Mouse (Mus musculus) hindbrain, postnatal 0 days (tissue): ENCODE measurements at regions not wholly inside any gene's neighbourhood (a gene's known extent, or its start where the extent isn't known, plus 50 kb on each side); places are given as distances from the start of the nearest gene placed in this dataset.

ENCODE experiments used
- ATAC-seq: fragments of 200-750 bp; cut with Nextera tagmentation; 2 replicates; pipeline ENCODE4 v1.8.0; 2017; ENCODE audit warnings: mild to moderate bottlenecking, moderate TSS enrichment, moderate library complexity
- DNase-seq: peaks from one replicate; pipeline ENCODE4 v3.0.0-alpha.2; 2015; ENCODE audit warnings: low spot score
- H3K27ac ChIP-seq: fragments of 300-500 bp; sonication (generic); 2 replicates; pipeline ENCODE4 v1.5.1; 2014; ENCODE audit warnings: mild to moderate bottlenecking
- H3K27me3 ChIP-seq: fragments of 300-500 bp; sonication (generic); 2 replicates; pipeline ENCODE4 v1.6.1; 2014; ENCODE audit warnings: low read length, mixed read lengths; ENCODE audit not compliant: insufficient read depth
- H3K36me3 ChIP-seq: fragments of 300-500 bp; sonication (generic); 2 replicates; pipeline ENCODE4 v1.6.1; 2014; ENCODE audit warnings: low read length, mixed read lengths; ENCODE audit not compliant: insufficient read depth
- H3K4me1 ChIP-seq: fragments of 300-500 bp; sonication (generic); 2 replicates; pipeline ENCODE4 v1.6.1; 2014; ENCODE audit warnings: antibody characterized with exemption, low read length, mixed read lengths; ENCODE audit not compliant: insufficient read depth
- H3K4me2 ChIP-seq: fragments of 300-500 bp; sonication (generic); 2 replicates; pipeline ENCODE4 v1.6.1; 2014; ENCODE audit warnings: low read depth, mild to moderate bottlenecking, low read length, moderate library complexity, mixed read lengths
- H3K4me3 ChIP-seq: fragments of 300-500 bp; sonication (generic); 2 replicates; pipeline ENCODE4 v1.5.1; 2014; ENCODE audit warnings: low read length
- H3K9ac ChIP-seq: fragments of 300-500 bp; sonication (generic); replicated peaks from 2 replicates; pipeline ENCODE4 v1.6.1; 2014; ENCODE audit warnings: mild to moderate bottlenecking, low read length, moderate library complexity, mixed read lengths
- H3K9me3 ChIP-seq: fragments of 300-500 bp; sonication (generic); 2 replicates; pipeline ENCODE4 v1.6.1; 2016; ENCODE audit warnings: low read length, mixed read lengths
- CTCF ChIP-seq: IDR thresholded peaks from 2 replicates; pipeline ENCODE4 v1.5.1; 2016; ENCODE audit warnings: antibody characterized with exemption, control low read depth, low read depth
- WGBS: fragments of 180-500 bp; shearing (Covaris S2); extraction: QIAGEN DNeasy Blood & Tissue Kit; methylation state at CpG from one replicate; pipeline ENCODE4 v1.1.7; 2014; 5-methylcytosine and 5-hydroxymethylcytosine counted together

DNA sequence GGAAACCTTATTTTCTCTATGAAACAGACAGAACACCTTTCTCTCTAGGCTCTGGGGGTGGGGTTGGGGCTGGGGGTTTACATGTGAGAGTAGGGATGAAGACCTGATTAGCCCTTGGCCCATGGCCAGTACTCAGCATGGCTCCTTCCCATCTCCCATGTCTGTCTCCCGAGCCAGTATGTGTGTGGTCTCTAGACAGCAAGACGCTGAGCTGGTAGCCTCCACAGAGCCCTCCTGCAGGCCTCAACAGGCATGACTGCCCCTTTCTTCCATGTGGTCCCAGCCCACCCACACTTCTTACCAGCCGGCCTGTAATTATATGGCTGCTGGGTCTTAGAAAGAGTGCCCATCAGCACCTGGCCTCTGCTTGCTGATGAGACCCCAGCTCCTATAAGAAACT is 84.2 kb upstream of the Bod1 start:
- ATAC-seq (peak; percentile 69), DNase-seq (peak; percentile 52)
- WGBS, result 38% methylated on average over 3 of the region's 3 CpGs
- Histone ChIP-seq H3K36me3 (no peaks in the 10 kb centered on the region), H3K4me1 (peaks cover 32% of the 10 kb centered on the region), H3K9ac (no peak overlapping the region), H3K27me3 (no peaks in the 10 kb centered on the region), H3K4me3 (no peak overlapping the region), H3K27ac (no peak overlapping the region), H3K4me2 (no peak overlapping the region), H3K9me3 (no peaks in the 10 kb centered on the region)
- TF ChIP-seq CTCF, result no peak

DNA sequence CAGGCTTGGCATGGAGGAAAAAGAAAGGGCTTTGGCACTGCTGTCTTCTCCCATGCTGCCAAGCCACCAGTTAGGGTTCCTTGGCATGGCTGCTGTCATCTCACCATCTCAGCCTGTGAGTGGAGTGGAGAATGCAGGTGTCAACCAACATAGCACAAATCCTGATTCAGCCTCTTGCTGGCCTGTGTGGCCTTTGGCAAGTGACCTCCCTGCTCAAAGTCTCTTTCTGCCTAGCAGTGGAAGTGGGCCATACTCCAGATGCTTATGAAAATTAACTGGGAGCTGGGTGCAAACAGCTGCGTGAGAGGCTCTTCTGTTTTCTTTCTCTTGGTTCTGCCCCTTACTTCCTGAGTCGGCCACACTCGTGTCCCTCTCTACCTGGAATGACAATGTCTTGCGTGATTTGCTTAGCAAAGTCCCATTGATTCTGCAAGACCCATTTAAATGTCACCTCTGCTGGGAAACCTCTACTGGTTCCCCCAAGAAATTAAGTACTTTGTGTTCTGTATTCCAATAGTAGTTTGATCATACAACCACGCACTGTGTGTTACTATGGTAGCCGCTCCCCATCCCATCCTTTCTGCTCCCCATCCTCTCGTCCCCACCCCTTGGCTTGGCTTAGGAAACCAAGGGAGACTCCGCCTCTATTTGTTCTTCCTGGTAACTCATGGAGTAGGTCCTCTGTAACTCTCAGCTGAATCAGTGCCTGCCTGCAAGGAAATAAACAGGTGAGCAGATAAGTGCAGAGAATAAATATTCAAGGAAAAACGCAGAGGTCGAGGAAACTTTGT is 84.9 kb upstream of the Bod1 start:
- Histone ChIP-seq H3K9ac (no peak overlapping the region), H3K9me3 (no peaks in the 10 kb centered on the region), H3K27ac (no peak overlapping the region; the same call in 1 of the 2 replicates), H3K4me2 (no peak overlapping the region), H3K4me3 (no peak overlapping the region), H3K4me1 (peaks cover 32% of the 10 kb centered on the region), H3K27me3 (no peaks in the 10 kb centered on the region), H3K36me3 (no peaks in the 10 kb centered on the region)
- ATAC-seq (no peak), DNase-seq (no peak)
- WGBS, result 85% methylated on average over 10 of the region's 10 CpGs
- TF ChIP-seq CTCF, result no peak

DNA sequence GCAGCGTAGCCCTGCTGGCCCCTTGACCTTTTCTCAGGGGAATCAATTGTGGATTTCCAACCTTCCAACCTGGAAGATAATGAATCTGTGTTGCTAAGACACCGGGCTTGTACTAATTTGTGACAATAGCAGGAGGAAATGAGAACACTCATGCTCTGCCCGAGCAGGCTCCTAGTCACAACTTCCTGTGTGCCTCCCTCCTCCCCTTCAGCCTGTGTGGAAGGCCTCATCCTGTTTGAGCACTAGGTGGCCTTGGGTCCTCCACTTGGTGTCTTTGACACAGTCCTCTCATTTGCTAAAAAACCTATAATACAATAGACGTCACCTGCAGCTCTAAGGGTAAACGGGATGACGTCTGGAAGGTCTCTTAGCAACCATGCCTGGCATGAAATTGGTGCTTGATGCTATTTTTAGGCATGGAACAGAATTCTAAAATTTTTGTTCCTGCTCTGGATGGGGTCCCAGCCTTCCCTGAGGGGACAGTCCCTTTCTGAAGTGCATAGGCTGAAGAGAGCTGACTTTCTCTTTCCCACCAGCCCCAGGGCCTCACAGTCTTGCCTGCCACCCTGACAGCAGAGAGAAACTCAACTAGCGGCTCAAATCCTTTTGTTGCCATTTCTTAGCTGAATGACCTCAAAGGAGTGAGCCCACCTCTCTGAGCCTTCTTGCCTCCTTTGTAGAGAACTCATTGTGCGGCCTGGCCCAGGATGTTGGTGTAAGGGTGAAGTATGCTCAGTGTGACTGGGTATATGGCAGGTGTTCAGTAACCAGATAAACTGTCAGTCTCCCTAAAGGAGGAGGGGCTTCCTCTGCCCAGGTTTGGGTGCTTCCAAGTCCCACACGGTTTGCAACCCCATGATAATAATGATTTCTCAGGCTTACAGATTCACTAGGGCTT is 88.4 kb upstream of the Bod1 start:
- 32% methylated on average over 9 of the region's 9 CpGs for WGBS
- Histone ChIP-seq H3K36me3 (no peaks in the 10 kb centered on the region), H3K4me3 (no peak overlapping the region), H3K4me2 (no peak overlapping the region), H3K9ac (no peak overlapping the region), H3K27me3 (no peaks in the 10 kb centered on the region), H3K4me1 (peaks cover 23% of the 10 kb centered on the region), H3K9me3 (no peaks in the 10 kb centered on the region), H3K27ac (peak overlapping the region; percentile 32)
- no peak for TF ChIP-seq CTCF
- DNase-seq, result peak; percentile 60
- peak; percentile 73 for ATAC-seq

GRCm38 (mm10) chr11:31763856-31764255 is 92.2 kb upstream of the Bod1 start:
- WGBS, result 85% methylated on average over 3 of the region's 3 CpGs
- H3K4me2 ChIP-seq, result no peak overlapping the region
- H3K9ac ChIP-seq, result no peak overlapping the region
- H3K27ac ChIP-seq, result no peak overlapping the region
- TF ChIP-seq CTCF, result no peak
- DNase-seq (no peak), ATAC-seq (no peak)
- no peaks in the 10 kb centered on the region for H3K9me3 ChIP-seq
- peaks cover 16% of the 10 kb centered on the region for H3K4me1 ChIP-seq
- no peaks in the 10 kb centered on the region for H3K27me3 ChIP-seq
- no peak overlapping the region for H3K4me3 ChIP-seq
- no peaks in the 10 kb centered on the region for H3K36me3 ChIP-seq

DNA sequence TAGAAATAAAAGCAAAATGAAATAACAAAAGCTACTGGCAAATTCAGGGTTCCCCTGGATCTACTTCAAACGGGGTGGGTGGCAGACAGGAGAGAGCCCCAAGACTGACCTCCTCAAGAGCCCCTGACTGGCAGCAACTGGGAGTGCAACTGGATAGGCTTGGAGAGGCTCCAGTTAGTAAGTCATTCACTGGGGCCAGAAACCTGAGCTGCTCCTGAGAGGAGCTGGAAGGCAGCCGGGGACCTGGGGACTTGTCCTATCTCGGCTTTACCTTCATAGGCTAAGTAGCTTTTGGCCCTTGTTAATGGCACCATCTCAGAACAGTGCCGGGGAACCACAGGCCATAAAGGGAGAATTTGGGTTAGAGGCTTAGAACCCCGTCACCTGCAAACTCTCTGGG is 94.6 kb upstream of the Bod1 start:
- DNase-seq (no peak), ATAC-seq (no peak)
- Histone ChIP-seq H3K9ac (no peak overlapping the region), H3K27ac (no peak overlapping the region), H3K4me2 (no peak overlapping the region), H3K36me3 (no peaks in the 10 kb centered on the region), H3K9me3 (no peaks in the 10 kb centered on the region), H3K27me3 (no peaks in the 10 kb centered on the region), H3K4me3 (no peak overlapping the region), H3K4me1 (peaks cover 12% of the 10 kb centered on the region)
- WGBS, result 84% methylated on average over 5 of the region's 5 CpGs
- no peak for TF ChIP-seq CTCF

- Histone ChIP-seq H3K4me1 (peaks cover 18% of the 10 kb centered on the region), H3K36me3 (no peaks in the 10 kb centered on the region), H3K27me3 (no peaks in the 10 kb centered on the region), H3K27ac (peak overlapping the region; percentile 67), H3K4me3 (no peak overlapping the region), H3K9me3 (no peaks in the 10 kb centered on the region), H3K9ac (no peak overlapping the region), H3K4me2 (no peak overlapping the region)
- ATAC-seq, result peak; percentile 90
- no peak for TF ChIP-seq CTCF
- 20% methylated on average over 10 of the region's 10 CpGs for WGBS
- DNase-seq, result peak; percentile 84
Observed at GRCm38 (mm10) chr11:31767727-31768495, 96.2 kb upstream of the Bod1 start.
